Mouse (Mus musculus): ENCODE measurements at regions not wholly inside any gene's neighbourhood (a gene's known extent, or its start where the extent isn't known, plus 50 kb on each side); places are given as distances from the start of the nearest gene placed in this dataset.

DNA sequence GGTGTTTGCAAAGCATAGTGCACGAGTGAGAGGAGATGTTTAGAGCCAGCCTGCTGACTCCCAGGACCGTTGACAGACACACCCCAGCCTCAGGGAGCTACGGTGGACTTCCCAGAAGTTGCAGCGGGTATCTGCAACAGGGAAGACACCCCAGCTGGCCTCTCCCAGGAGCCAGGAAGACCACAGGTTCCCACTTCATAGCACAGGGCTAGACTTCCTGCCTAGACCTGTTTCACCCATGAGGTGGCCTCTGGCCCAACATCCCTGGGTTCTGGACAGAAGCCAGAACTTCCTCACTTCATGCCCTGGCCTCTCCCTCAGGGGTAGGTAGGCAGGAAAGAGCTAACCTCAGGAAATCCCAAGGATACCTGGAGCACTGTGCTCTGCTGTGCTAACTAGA is 66.7 kb upstream of the Hand1 start:
- DNase-seq, result no peak

DNA sequence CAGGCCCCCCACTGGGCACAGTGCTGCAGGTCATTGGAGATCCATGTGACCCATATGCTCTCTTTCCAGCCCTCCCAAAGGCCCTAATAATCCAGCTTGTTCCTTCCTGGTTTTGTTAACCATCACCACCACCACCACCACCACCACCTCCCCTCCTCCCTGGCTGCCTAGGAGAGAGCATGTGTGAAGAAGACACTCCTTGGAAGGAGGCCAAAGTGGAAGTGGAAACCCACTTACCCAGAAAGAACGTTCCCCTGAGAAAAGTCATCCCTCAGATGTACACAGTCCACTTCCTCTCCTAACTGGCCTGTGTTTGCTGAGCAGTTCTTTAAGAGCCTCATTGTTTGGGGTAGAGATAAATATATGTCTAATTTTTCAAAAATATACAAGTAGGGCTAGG is 62.9 kb upstream of the Hand1 start:
- DNase-seq, result no peak

GRCm38 (mm10) chr11:57882736-57883635 is 50.4 kb upstream of the Hand1 start:
- no peak for DNase-seq

Measured in layer of hippocampus, postnatal 36 days (tissue).